Mouse (Mus musculus) stomach, embryonic 15.5 days (tissue): Measurements from ENCODE around the gene B230217C12Rik. TPM values are rescaled to one million over a fixed set of nuclear protein-coding genes. Genes with fewer than 3 reads are reported as not detected.

ENCODE experiments used
- ATAC-seq: fragments of 200-750 bp; cut with Nextera tagmentation; 2 replicates; pipeline ENCODE4 v1.8.0; 2017; ENCODE audit warnings: low read depth, moderate number of reproducible peaks, moderate TSS enrichment; ENCODE audit not compliant: insufficient read depth, low FRiP score
- H3K27ac ChIP-seq: fragments of 300-500 bp; sonication (generic); 2 replicates; pipeline ENCODE4 v1.5.1; 2015; ENCODE audit warnings: mild to moderate bottlenecking, inconsistent platforms
- H3K27me3 ChIP-seq: fragments of 300-500 bp; sonication (generic); replicated peaks from 2 replicates; pipeline ENCODE4 v1.6.1; 2015; ENCODE audit warnings: inconsistent platforms
- H3K36me3 ChIP-seq: fragments of 300-500 bp; sonication (generic); 2 replicates; pipeline ENCODE4 v1.6.1; 2015; ENCODE audit warnings: inconsistent platforms
- H3K4me1 ChIP-seq: fragments of 300-500 bp; sonication (generic); 2 replicates; pipeline ENCODE4 v1.6.1; 2015; ENCODE audit warnings: inconsistent platforms
- H3K4me2 ChIP-seq: fragments of 300-500 bp; sonication (generic); 2 replicates; pipeline ENCODE4 v1.6.1; 2015; ENCODE audit warnings: mild to moderate bottlenecking, inconsistent platforms
- H3K4me3 ChIP-seq: fragments of 300-500 bp; sonication (generic); replicated peaks from 2 replicates; pipeline ENCODE4 v1.5.1; 2015; ENCODE audit warnings: inconsistent platforms
- H3K9ac ChIP-seq: fragments of 300-500 bp; sonication (generic); 2 replicates; pipeline ENCODE4 v1.6.1; 2015; ENCODE audit warnings: inconsistent platforms
- H3K9me3 ChIP-seq: fragments of 300-500 bp; sonication (generic); 2 replicates; pipeline ENCODE4 v1.6.1; 2016; ENCODE audit warnings: inconsistent platforms
- WGBS: fragments of 180-500 bp; shearing (Covaris S2); methylation state at CpG from one replicate; pipeline ENCODE4 v1.1.7; 2015; 5-methylcytosine and 5-hydroxymethylcytosine counted together
- polyA plus RNA-seq: library from polyadenylated mRNA; unstranded; fragments of >200 nt; fragmentation: Nextera tagmentation; extraction: Ambion mirVana; gene quantifications from 2 replicates; pipeline ENCODE4 v1.2.1, GENCODE M21; 2015

The B230217C12Rik gene
- 4.0 and 5.7 TPM in 2 replicates for polyA plus RNA-seq

GRCm38 (mm10) chr11:97840539-97840954, at the start of gene B230217C12Rik:
B230217C12Rik (plus strand) TSS chr11:97840780.
- no peaks in the 10 kb centered on the region for H3K27me3 ChIP-seq
- WGBS = 4% methylated on average over 6 of the region's 6 CpGs
- H3K4me1 ChIP-seq = peaks cover 6% of the 10 kb centered on the region; the same call in 1 of the 2 replicates
- 0 out of 2 replicates have a peak within 1 kb of the TSS, but pooled peaks have one; percentile 19 for H3K9ac ChIP-seq
- peak within 1 kb of the TSS; percentile 70 for H3K4me2 ChIP-seq
- ATAC-seq = no peak; the same call in 1 of the 2 replicates
- H3K27ac ChIP-seq = peak within 1 kb of the TSS; percentile 80
- peaks cover 17% of the 10 kb centered on the region for H3K36me3 ChIP-seq
- peak within 1 kb of the TSS; percentile 48 for H3K4me3 ChIP-seq
- no peaks in the 10 kb centered on the region for H3K9me3 ChIP-seq

DNA sequence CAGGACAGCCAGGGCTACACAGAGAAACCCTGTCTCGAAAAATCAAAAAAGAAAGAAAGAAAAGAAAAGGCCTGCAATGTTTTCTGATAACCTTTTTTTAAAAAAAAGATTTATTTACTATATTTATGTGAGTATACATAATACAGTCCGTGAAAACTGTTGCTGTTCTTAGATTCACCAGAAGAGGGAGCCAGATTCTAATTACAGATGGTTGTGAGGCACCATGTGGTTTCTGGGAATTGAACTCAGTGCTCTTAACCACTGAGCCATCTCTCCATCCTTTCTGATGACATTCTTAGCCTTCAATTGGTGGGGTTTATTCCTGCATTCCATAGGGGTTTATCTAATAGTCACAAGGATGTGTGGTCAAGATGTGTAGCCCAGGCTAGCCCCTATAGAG, 47.4 kb upstream of the B230217C12Rik start:
- no peak; the same call in 1 of the 2 replicates for ATAC-seq
- no peak overlapping the region for H3K4me3 ChIP-seq
- H3K27me3 ChIP-seq = no peaks in the 10 kb centered on the region
- no peak overlapping the region for H3K9ac ChIP-seq
- no peaks in the 10 kb centered on the region for H3K36me3 ChIP-seq
- no peaks in the 10 kb centered on the region for H3K9me3 ChIP-seq
- WGBS = 11% methylated on average over 2 of the region's 2 CpGs
- H3K4me2 ChIP-seq = no peak overlapping the region
- no peaks in the 10 kb centered on the region for H3K4me1 ChIP-seq
- H3K27ac ChIP-seq = no peak overlapping the region

DNA sequence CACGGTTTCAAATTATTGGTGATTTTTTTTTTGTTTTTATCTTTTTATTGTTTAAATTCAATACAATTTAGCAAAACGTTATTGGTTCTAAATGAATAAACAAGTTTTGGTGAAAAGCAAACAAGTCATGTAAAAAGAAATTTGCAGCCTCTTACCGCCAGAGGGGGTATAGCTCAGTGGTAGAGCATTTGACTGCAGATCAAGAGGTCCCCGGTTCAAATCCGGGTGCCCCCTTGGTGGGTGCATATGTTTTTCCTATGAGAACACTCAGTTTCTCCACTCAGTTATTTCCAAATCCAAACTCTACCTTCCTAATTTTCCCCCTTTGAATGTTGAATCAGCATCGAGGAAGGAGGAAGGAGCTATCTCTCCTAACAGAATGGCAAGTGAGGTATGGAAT, 43.7 kb upstream of the B230217C12Rik start:
- H3K4me1 ChIP-seq = peaks cover 12% of the 10 kb centered on the region
- H3K9me3 ChIP-seq = no peaks in the 10 kb centered on the region
- no peak overlapping the region for H3K4me2 ChIP-seq
- ATAC-seq = no peak
- no peaks in the 10 kb centered on the region for H3K27me3 ChIP-seq
- 6% methylated on average over 6 of the region's 6 CpGs for WGBS
- no peak overlapping the region for H3K9ac ChIP-seq
- no peak overlapping the region for H3K27ac ChIP-seq
- no peak overlapping the region for H3K4me3 ChIP-seq
- no peaks in the 10 kb centered on the region for H3K36me3 ChIP-seq

DNA sequence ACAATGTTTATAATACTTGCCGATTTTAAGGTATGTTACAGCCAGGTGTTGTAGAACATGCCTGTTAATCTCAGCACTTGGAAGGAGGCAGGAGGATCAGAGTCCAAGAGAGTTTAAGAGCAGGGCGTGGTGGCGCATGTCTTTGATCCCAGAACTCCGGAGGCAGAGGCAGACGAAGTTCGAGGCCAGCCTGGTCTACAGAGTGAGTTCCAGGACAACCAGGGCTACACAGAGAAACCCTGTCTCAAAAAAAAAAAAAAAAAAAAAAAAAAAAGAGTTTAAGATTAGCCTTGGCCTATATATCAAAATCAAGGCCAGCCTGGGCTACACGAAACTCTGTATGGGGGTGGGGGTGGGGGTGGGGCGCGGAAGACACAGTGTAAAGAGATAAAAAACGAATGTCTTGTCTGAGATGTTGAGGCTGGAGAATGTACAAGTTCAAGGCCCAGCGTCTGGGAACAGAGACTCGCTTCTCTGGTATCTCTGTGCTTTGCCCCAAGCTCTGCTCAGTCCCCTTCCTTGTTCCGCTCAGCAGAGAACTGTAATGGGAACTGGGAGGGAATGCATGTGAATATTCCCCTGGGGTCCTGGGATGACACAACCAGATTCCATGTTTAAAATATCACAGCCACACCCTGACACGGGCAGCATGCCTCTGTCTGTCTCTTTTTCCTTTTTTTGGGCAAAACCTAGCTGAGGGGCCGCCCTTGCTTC, 43.1 kb upstream of the B230217C12Rik start:
- no peaks in the 10 kb centered on the region for H3K36me3 ChIP-seq
- no peak overlapping the region for H3K27ac ChIP-seq
- H3K4me1 ChIP-seq = peaks cover 17% of the 10 kb centered on the region
- no peaks in the 10 kb centered on the region for H3K9me3 ChIP-seq
- H3K27me3 ChIP-seq = no peaks in the 10 kb centered on the region
- no peak for ATAC-seq
- 61% methylated on average over 15 of the region's 15 CpGs for WGBS
- H3K9ac ChIP-seq = no peak overlapping the region
- no peak overlapping the region for H3K4me3 ChIP-seq
- H3K4me2 ChIP-seq = peak overlapping the region; percentile 80; the same call in 1 of the 2 replicates

DNA sequence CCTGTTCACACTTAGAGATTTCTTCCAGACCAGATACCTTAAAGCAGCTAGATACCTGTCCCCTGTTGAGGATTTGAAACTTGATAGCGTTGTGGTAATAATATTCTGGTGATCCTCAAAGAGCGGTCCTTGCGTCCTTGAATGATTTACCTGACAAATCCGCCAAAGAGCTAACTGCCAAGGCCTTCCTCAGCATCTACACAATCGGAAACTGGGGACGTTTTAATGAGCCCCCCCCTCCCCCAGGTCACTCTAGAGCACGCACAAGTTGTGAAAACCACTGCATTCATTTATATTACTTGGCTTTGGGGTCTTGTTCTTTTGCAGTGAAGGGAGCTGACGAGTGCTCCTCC, 42.5 kb upstream of the B230217C12Rik start:
- Histone ChIP-seq H3K36me3 (no peaks in the 10 kb centered on the region), H3K4me1 (peaks cover 21% of the 10 kb centered on the region), H3K4me3 (0 out of 2 replicates have a peak overlapping the region, but pooled peaks have one; percentile 87), H3K27ac (no peak overlapping the region), H3K27me3 (no peaks in the 10 kb centered on the region), H3K4me2 (peak overlapping the region; percentile 80), H3K9ac (no peak overlapping the region), H3K9me3 (no peaks in the 10 kb centered on the region)
- ATAC-seq = no peak
- 43% methylated on average over 8 of the region's 8 CpGs for WGBS

DNA sequence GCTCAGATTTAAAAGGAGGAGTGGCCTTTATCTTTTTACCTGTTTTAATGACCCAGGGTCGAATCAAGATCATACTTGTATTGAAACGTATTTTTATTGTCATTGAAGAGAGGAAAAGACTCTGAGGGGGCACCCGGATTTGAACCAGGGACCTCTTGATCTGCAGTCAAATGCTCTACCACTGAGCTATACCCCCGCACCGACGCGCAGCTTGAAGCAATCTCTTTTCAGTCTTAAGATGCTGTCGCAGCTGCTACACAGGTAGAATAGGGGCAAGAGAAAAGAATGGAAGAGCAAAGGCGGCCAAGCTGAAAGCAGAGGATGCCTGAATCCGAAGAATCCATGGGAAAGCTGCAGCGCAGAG, 41.8 kb upstream of the B230217C12Rik start, which contains the start of gene Lasp1:
TSS of gene Lasp1 (plus strand) at position 219 of the 364 bp plus-strand sequence.
- WGBS = under 1% methylated on average over 11 of the region's 11 CpGs
- H3K4me3 ChIP-seq = peak within 1 kb of the TSS; percentile 87
- peak within 1 kb of the TSS; percentile 97 for H3K27ac ChIP-seq
- H3K36me3 ChIP-seq = no peaks in the 10 kb centered on the region
- H3K9me3 ChIP-seq = no peaks in the 10 kb centered on the region
- peak; percentile 23 for ATAC-seq
- peak within 1 kb of the TSS; percentile 69 for H3K9ac ChIP-seq
- no peaks in the 10 kb centered on the region for H3K27me3 ChIP-seq
- H3K4me2 ChIP-seq = peak within 1 kb of the TSS; percentile 80
- peaks cover 23% of the 10 kb centered on the region for H3K4me1 ChIP-seq

- Histone ChIP-seq H3K27me3 (no peaks in the 10 kb centered on the region), H3K27ac (peak overlapping the region; percentile 97), H3K4me1 (peaks cover 29% of the 10 kb centered on the region), H3K9ac (peak overlapping the region; percentile 69), H3K36me3 (no peaks in the 10 kb centered on the region), H3K4me3 (peak overlapping the region; percentile 87), H3K9me3 (no peaks in the 10 kb centered on the region), H3K4me2 (peak overlapping the region; percentile 80)
- WGBS = 0% methylated on average over 66 of the region's 71 CpGs
- ATAC-seq = peak; percentile 74
These were observed 41.2 kb upstream of the B230217C12Rik start for GRCm38 (mm10) chr11:97799146-97799993.

DNA sequence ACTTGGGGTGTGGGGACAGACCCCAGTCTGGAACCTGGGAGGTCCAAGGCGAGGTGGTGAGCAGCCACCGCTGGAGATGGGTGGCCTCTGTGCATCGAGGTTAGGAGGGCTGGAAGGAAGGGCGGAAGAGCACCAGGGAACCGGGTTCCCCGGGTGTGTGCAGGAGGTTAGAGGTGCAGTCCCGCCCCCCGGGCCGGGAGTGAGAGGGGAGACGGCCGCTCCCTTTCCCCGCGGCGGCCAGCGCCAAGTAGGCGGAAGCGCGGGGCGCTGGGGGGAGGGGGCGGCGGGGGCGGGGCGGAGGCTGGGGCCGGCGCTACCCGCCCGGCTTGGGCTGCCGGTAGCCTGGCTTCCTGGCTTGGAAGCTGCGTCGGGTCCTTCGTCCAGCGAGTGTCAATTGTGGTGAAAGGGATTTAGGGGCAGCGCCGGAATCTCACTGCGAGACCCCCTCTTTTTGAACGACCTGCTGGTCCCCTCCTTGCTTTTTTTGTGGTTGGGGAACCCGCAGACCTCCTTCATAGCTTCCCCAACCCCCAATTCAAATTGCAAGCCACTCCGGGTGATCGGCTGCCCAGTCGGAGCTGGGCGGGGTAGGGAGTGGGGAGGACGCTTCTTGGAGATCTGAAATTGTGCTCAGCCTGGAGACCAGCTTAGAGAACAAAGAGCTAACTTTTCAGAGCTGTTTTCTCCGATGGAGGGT, 40.4 kb upstream of the B230217C12Rik start:
- Histone ChIP-seq H3K4me3 (peak overlapping the region; percentile 87), H3K27ac (peak overlapping the region; percentile 97), H3K9me3 (no peaks in the 10 kb centered on the region), H3K36me3 (no peaks in the 10 kb centered on the region), H3K4me1 (peaks cover 37% of the 10 kb centered on the region), H3K9ac (peak overlapping the region; percentile 69), H3K27me3 (no peaks in the 10 kb centered on the region), H3K4me2 (peak overlapping the region; percentile 80)
- peak; percentile 70 for ATAC-seq
- WGBS = 0% methylated on average over 34 of the region's 43 CpGs

DNA sequence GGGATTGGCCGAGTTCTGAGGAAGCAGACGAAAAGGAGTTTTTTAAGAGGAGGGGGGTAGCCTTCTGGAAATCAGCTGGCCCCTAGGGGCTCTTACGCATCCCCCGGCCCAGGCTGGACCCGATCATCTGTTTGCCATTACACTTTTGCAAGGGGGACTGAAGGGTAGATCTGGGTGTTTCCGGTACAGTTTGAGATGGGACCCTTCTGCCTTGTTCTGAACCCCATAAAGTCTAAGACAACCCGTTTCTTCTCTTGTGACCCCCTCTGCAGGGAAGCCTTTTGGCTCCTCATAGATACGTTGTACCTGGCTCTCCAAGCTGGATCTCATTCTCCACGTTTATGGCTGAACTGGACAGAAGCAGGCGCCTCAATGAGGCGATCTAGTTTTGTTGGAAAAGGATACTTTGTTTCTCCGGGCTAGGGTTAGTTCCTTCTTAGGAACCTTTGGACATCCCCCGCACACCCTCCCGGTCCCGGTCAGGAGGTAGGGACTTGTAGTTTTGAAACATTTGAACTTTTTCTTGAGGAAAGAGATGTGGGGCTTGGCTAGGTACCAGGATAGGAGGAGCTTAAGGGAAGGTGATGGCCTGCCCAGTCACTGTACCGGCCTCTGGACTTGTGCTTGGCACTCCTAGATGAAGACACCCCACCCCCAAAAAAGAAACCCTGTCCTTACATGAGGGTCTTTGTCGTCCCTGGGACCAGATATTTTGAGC, 39.7 kb upstream of the B230217C12Rik start:
- WGBS = 4% methylated on average over 17 of the region's 17 CpGs
- Histone ChIP-seq H3K4me2 (peak overlapping the region; percentile 80), H3K27me3 (no peaks in the 10 kb centered on the region), H3K4me3 (peak overlapping the region; percentile 87), H3K27ac (peak overlapping the region; percentile 97), H3K4me1 (peaks cover 44% of the 10 kb centered on the region), H3K36me3 (no peaks in the 10 kb centered on the region), H3K9me3 (no peaks in the 10 kb centered on the region), H3K9ac (peak overlapping the region; percentile 69)
- ATAC-seq = no peak

- Histone ChIP-seq H3K36me3 (0 out of 2 replicates have a peak, but pooled peaks cover under 1% of the 10 kb centered on the region), H3K4me1 (peaks cover 51% of the 10 kb centered on the region), H3K27me3 (no peaks in the 10 kb centered on the region), H3K9me3 (no peaks in the 10 kb centered on the region), H3K27ac (peak overlapping the region; percentile 97), H3K9ac (0 out of 2 replicates have a peak overlapping the region, but pooled peaks have one; percentile 69), H3K4me3 (peak overlapping the region; percentile 87), H3K4me2 (peak overlapping the region; percentile 80)
- no peak for ATAC-seq
- WGBS = 14% methylated on average over 8 of the region's 8 CpGs
These were observed 39.0 kb upstream of the B230217C12Rik start for GRCm38 (mm10) chr11:97801409-97802193.
